Mouse (Mus musculus): ENCODE data around the gene Rsc1a1. TPM values are rescaled to one million over a fixed set of nuclear protein-coding genes. Genes with fewer than 3 reads are reported as not detected.

Rsc1a1 gene
- polyA plus RNA-seq (2012; rRNA removed) = 9.0 and 14.1 TPM in 2 replicates

- Histone ChIP-seq H3K4me3 (replicated peaks; ENCODE audit: extremely low read depth, low read depth, low read length) (no peak within 1 kb of the TSS), H3K4me1 (ENCODE audit: control insufficient read depth, insufficient read depth, low read length) (0 out of 2 replicates have a peak, but pooled peaks cover 3% of the 10 kb centered on the region)
- TF ChIP-seq POLR2A (IDR thresholded peaks at IDR 0.05; ENCODE audit: borderline replicate concordance, extremely low read depth, low read depth, low read length) = no peak
- TF ChIP-seq CTCF (IDR thresholded peaks at IDR 0.05; ENCODE audit: insufficient read depth, low read length) = no peak
- WGBS = 95% methylated on average over 6 of the region's 6 CpGs
- DNase-seq = no peak
These were observed at the start of gene Rsc1a1 for GRCm38 (mm10) chr4:141685499-141685898. TSS of gene Rsc1a1 (minus strand) at chr4:141685599.

- H3K4me3 ChIP-seq (replicated peaks; ENCODE audit: extremely low read depth, low read depth, low read length) = peak overlapping the region; percentile 0
- no peak for TF ChIP-seq CTCF (IDR thresholded peaks at IDR 0.05; ENCODE audit: insufficient read depth, low read length)
- WGBS = 29% methylated on average over 9 of the region's 9 CpGs
- H3K4me1 ChIP-seq (ENCODE audit: control insufficient read depth, insufficient read depth, low read length) = no peaks in the 10 kb centered on the region
- no peak for DNase-seq
These were observed 49.8 kb upstream of the Rsc1a1 start for GRCm38 (mm10) chr4:141735206-141735560.

GRCm38 (mm10) chr4:141734446-141735205 is 49.2 kb upstream of the Rsc1a1 start:
- 5% methylated on average over 24 of the region's 24 CpGs for WGBS
- TF ChIP-seq POLR2A (IDR thresholded peaks at IDR 0.05; ENCODE audit: borderline replicate concordance, extremely low read depth, low read depth, low read length) (peak; percentile 73; the same call in 1 of the 2 replicates), CTCF (IDR thresholded peaks at IDR 0.05; ENCODE audit: insufficient read depth, low read length) (no peak)
- Histone ChIP-seq H3K4me3 (replicated peaks; ENCODE audit: extremely low read depth, low read depth, low read length) (peak overlapping the region; percentile 45), H3K4me1 (ENCODE audit: control insufficient read depth, insufficient read depth, low read length) (no peaks in the 10 kb centered on the region)
- peak; percentile 70 for DNase-seq

- H3K4me1 ChIP-seq (ENCODE audit: control insufficient read depth, insufficient read depth, low read length) = no peaks in the 10 kb centered on the region
- no peak for TF ChIP-seq POLR2A (IDR thresholded peaks at IDR 0.05; ENCODE audit: borderline replicate concordance, extremely low read depth, low read depth, low read length)
- no peak for TF ChIP-seq CTCF (IDR thresholded peaks at IDR 0.05; ENCODE audit: insufficient read depth, low read length)
- WGBS = 74% methylated on average over 5 of the region's 5 CpGs
- no peak overlapping the region for H3K4me3 ChIP-seq (replicated peaks; ENCODE audit: extremely low read depth, low read depth, low read length)
- no peak for DNase-seq
These were observed 46.4 kb upstream of the Rsc1a1 start for GRCm38 (mm10) chr4:141731766-141732165.

GRCm38 (mm10) chr4:141730401-141730800 is 45.0 kb upstream of the Rsc1a1 start:
- WGBS = 84% methylated on average over 13 of the region's 13 CpGs
- TF ChIP-seq CTCF (IDR thresholded peaks at IDR 0.05; ENCODE audit: insufficient read depth, low read length) = no peak
- no peak for TF ChIP-seq POLR2A (IDR thresholded peaks at IDR 0.05; ENCODE audit: borderline replicate concordance, extremely low read depth, low read depth, low read length)
- H3K4me3 ChIP-seq (replicated peaks; ENCODE audit: extremely low read depth, low read depth, low read length) = no peak overlapping the region

GRCm38 (mm10) chr4:141729266-141729665 is 43.9 kb upstream of the Rsc1a1 start:
- peaks cover 7% of the 10 kb centered on the region for H3K4me1 ChIP-seq (ENCODE audit: control insufficient read depth, insufficient read depth, low read length)
- no peak for DNase-seq
- H3K4me3 ChIP-seq (replicated peaks; ENCODE audit: extremely low read depth, low read depth, low read length) = no peak overlapping the region
- WGBS = 93% methylated on average over 3 of the region's 3 CpGs
- TF ChIP-seq POLR2A (IDR thresholded peaks at IDR 0.05; ENCODE audit: borderline replicate concordance, extremely low read depth, low read depth, low read length) (no peak), CTCF (IDR thresholded peaks at IDR 0.05; ENCODE audit: insufficient read depth, low read length) (no peak)

More at GRCm38 (mm10) chr4:141730401-141730800, 45.0 kb upstream of the Rsc1a1 start:
- H3K4me1 ChIP-seq (ENCODE audit: control insufficient read depth, insufficient read depth, low read length) = 0 out of 2 replicates have a peak, but pooled peaks cover 2% of the 10 kb centered on the region
- DNase-seq = no peak

GRCm38 (mm10) chr4:141725738-141726137 is 40.3 kb upstream of the Rsc1a1 start:
- Histone ChIP-seq H3K4me1 (ENCODE audit: control insufficient read depth, insufficient read depth, low read length) (peaks cover 16% of the 10 kb centered on the region), H3K4me3 (replicated peaks; ENCODE audit: extremely low read depth, low read depth, low read length) (no peak overlapping the region)
- no peak for TF ChIP-seq CTCF (IDR thresholded peaks at IDR 0.05; ENCODE audit: insufficient read depth, low read length)
- no peak for TF ChIP-seq POLR2A (IDR thresholded peaks at IDR 0.05; ENCODE audit: borderline replicate concordance, extremely low read depth, low read depth, low read length)
- 43% methylated on average over 3 of the region's 3 CpGs for WGBS
- peak; percentile 36 for DNase-seq

- no peak for DNase-seq
- 71% methylated on average over 5 of the region's 5 CpGs for WGBS
- Histone ChIP-seq H3K4me3 (replicated peaks; ENCODE audit: extremely low read depth, low read depth, low read length) (no peak overlapping the region), H3K4me1 (ENCODE audit: control insufficient read depth, insufficient read depth, low read length) (peaks cover 18% of the 10 kb centered on the region)
- TF ChIP-seq POLR2A (IDR thresholded peaks at IDR 0.05; ENCODE audit: borderline replicate concordance, extremely low read depth, low read depth, low read length) (no peak), CTCF (IDR thresholded peaks at IDR 0.05; ENCODE audit: insufficient read depth, low read length) (no peak)
These were observed 39.9 kb upstream of the Rsc1a1 start for GRCm38 (mm10) chr4:141725277-141725676.

- 53% methylated on average over 11 of the region's 11 CpGs for WGBS
- no peak overlapping the region for H3K4me3 ChIP-seq (replicated peaks; ENCODE audit: extremely low read depth, low read depth, low read length)
- no peak for DNase-seq
- TF ChIP-seq POLR2A (IDR thresholded peaks at IDR 0.05; ENCODE audit: borderline replicate concordance, extremely low read depth, low read depth, low read length) (no peak), CTCF (IDR thresholded peaks at IDR 0.05; ENCODE audit: insufficient read depth, low read length) (no peak)
- peaks cover 21% of the 10 kb centered on the region for H3K4me1 ChIP-seq (ENCODE audit: control insufficient read depth, insufficient read depth, low read length)
These were observed 39.2 kb upstream of the Rsc1a1 start for GRCm38 (mm10) chr4:141724594-141724993.

GRCm38 (mm10) chr4:141723673-141724068 is 38.3 kb upstream of the Rsc1a1 start:
- Histone ChIP-seq H3K4me3 (replicated peaks; ENCODE audit: extremely low read depth, low read depth, low read length) (peak overlapping the region; percentile 75), H3K4me1 (ENCODE audit: control insufficient read depth, insufficient read depth, low read length) (peaks cover 29% of the 10 kb centered on the region)
- WGBS = 8% methylated on average over 13 of the region's 13 CpGs
- TF ChIP-seq CTCF (IDR thresholded peaks at IDR 0.05; ENCODE audit: insufficient read depth, low read length) = no peak
- TF ChIP-seq POLR2A (IDR thresholded peaks at IDR 0.05; ENCODE audit: borderline replicate concordance, extremely low read depth, low read depth, low read length) = no peak
- no peak for DNase-seq
